Mouse (Mus musculus) liver, postnatal 0 days (tissue): ENCODE results near the gene Pomgnt2.

Source experiments
- CTCF ChIP-seq: sonication (generic); IDR thresholded peaks from 2 replicates; pipeline ENCODE4 v1.5.1; 2016; ENCODE audit warnings: antibody characterized with exemption, low read depth
- EP300 ChIP-seq: IDR thresholded peaks from 2 replicates; pipeline ENCODE4 v1.6.1; 2016; ENCODE audit warnings: antibody characterized with exemption, low read depth, mild to moderate bottlenecking

- TF ChIP-seq CTCF (no peak), EP300 (no peak)
Observed at GRCm38 (mm10) chr9:122020321-122020720, 23.4 kb upstream of the Pomgnt2 start.
